Mouse (Mus musculus) spleen, adult 2 months (tissue): ENCODE results near the gene Top2b. TPM values are rescaled to one million over a fixed set of nuclear protein-coding genes. Genes with fewer than 3 reads are reported as not detected.

Source experiments
- DNase-seq, 2 experiments: peaks; one replicate each; pipeline versions ENCODE4 v3.0.0 to v3.0.0-alpha.2; 2012 to 2021; ENCODE audit warnings: low spot score in 2 of 2, low read depth in 1 of 2
- H3K27ac ChIP-seq: fragments of 200-500 bp; 2 replicates; pipeline ENCODE4 v1.5.1; 2012; ENCODE audit warnings: low read length, inconsistent platforms; ENCODE audit not compliant: insufficient read depth
- H3K27me3 ChIP-seq: fragments of 200-500 bp; 2 replicates; pipeline ENCODE4 v1.6.1; 2012; ENCODE audit warnings: mild to moderate bottlenecking, moderate library complexity, low read length, inconsistent platforms; ENCODE audit not compliant: control insufficient read depth, insufficient read depth
- H3K36me3 ChIP-seq: fragments of 200-500 bp; 2 replicates; pipeline ENCODE4 v1.6.1; 2012; ENCODE audit warnings: mild to moderate bottlenecking, low read length, inconsistent platforms; ENCODE audit not compliant: control insufficient read depth, insufficient read depth
- H3K4me1 ChIP-seq: fragments of 200-500 bp; 2 replicates; pipeline ENCODE4 v1.6.1; 2011; ENCODE audit warnings: inconsistent platforms; ENCODE audit not compliant: control insufficient read depth, insufficient read depth, insufficient read length
- H3K4me3 ChIP-seq: fragments of 200-500 bp; 2 replicates; pipeline ENCODE4 v1.5.1; 2011; ENCODE audit warnings: mild to moderate bottlenecking, inconsistent platforms; ENCODE audit not compliant: insufficient read depth, insufficient read length; ENCODE audit errors: extremely low read depth
- CTCF ChIP-seq: fragments of 200-500 bp; IDR thresholded peaks from 2 replicates; pipeline ENCODE4 v1.5.1; 2011; ENCODE audit warnings: mild to moderate bottlenecking, inconsistent platforms; ENCODE audit not compliant: insufficient read depth, insufficient read length, insufficient replicate concordance; ENCODE audit errors: extremely low read depth
- POLR2A ChIP-seq: fragments of 200-500 bp; IDR thresholded peaks from 2 replicates; pipeline ENCODE4 v1.6.1; 2011; ENCODE audit warnings: low read depth, low read length, inconsistent platforms
- WGBS: fragments of 180-500 bp; shearing (Covaris S2); methylation state at CpG from one replicate; pipeline ENCODE4 v1.1.7; 2018; 5-methylcytosine and 5-hydroxymethylcytosine counted together
- polyA plus RNA-seq: library from polyadenylated mRNA; depleted of rRNA; stranded (reverse); fragments of >200 nt; gene quantifications from 2 replicates; pipeline ENCODE4 v1.2.3, GENCODE M21; 2012

Gene Top2b
- polyA plus RNA-seq, 1 experiment, result 4.8 TPM

GRCm38 (mm10) chr14:16365362-16366173, 589 bp downstream of the Top2b start:
- under 1% methylated on average over 87 of the region's 87 CpGs for WGBS
- H3K4me3 ChIP-seq, result peak overlapping the region; percentile 100
- peak in 1 of 2 experiments; percentile 48 for DNase-seq
- TF ChIP-seq CTCF (no peak), POLR2A (no peak; the same call in 1 of the 2 replicates)
- no peaks in the 10 kb centered on the region for H3K27me3 ChIP-seq
- peaks cover 3% of the 10 kb centered on the region; the same call in 1 of the 2 replicates for H3K4me1 ChIP-seq
- H3K36me3 ChIP-seq, result no peaks in the 10 kb centered on the region
- peak overlapping the region; percentile 99 for H3K27ac ChIP-seq

GRCm38 (mm10) chr14:16366174-16366889, 1.4 kb downstream of the Top2b start:
- Histone ChIP-seq H3K27me3 (no peaks in the 10 kb centered on the region), H3K4me1 (peaks cover 3% of the 10 kb centered on the region; the same call in 1 of the 2 replicates), H3K36me3 (no peaks in the 10 kb centered on the region), H3K27ac (peak overlapping the region; percentile 99), H3K4me3 (peak overlapping the region; percentile 100)
- DNase-seq, result no peak
- TF ChIP-seq POLR2A (no peak), CTCF (no peak)
- 7% methylated on average over 16 of the region's 16 CpGs for WGBS

- WGBS, result 33% methylated on average over 2 of the region's 2 CpGs
- TF ChIP-seq CTCF (no peak), POLR2A (no peak)
- DNase-seq, result no peak
- H3K4me1 ChIP-seq, result peaks cover 3% of the 10 kb centered on the region; the same call in 1 of the 2 replicates
- no peaks in the 10 kb centered on the region for H3K36me3 ChIP-seq
- no peaks in the 10 kb centered on the region for H3K27me3 ChIP-seq
- no peak overlapping the region for H3K27ac ChIP-seq
- H3K4me3 ChIP-seq, result no peak overlapping the region
These were observed 2.0 kb downstream of the Top2b start for GRCm38 (mm10) chr14:16366986-16367385.

- DNase-seq, result no peak
- TF ChIP-seq POLR2A, result no peak
- no peak for TF ChIP-seq CTCF
- H3K27ac ChIP-seq, result no peak overlapping the region
These were observed 7.8 kb downstream of the Top2b start for GRCm38 (mm10) chr14:16372761-16373160.

GRCm38 (mm10) chr14:16373190-16373589, 8.2 kb downstream of the Top2b start:
- TF ChIP-seq POLR2A (no peak), CTCF (no peak)
- Histone ChIP-seq H3K36me3 (no peaks in the 10 kb centered on the region), H3K4me1 (peaks cover 12% of the 10 kb centered on the region), H3K27me3 (no peaks in the 10 kb centered on the region), H3K4me3 (no peak overlapping the region; the same call in 1 of the 2 replicates), H3K27ac (no peak overlapping the region; the same call in 1 of the 2 replicates)
- DNase-seq, result no peak

More at GRCm38 (mm10) chr14:16372761-16373160, 7.8 kb downstream of the Top2b start:
- no peak overlapping the region for H3K4me3 ChIP-seq
- H3K36me3 ChIP-seq, result no peaks in the 10 kb centered on the region
- H3K27me3 ChIP-seq, result no peaks in the 10 kb centered on the region
- H3K4me1 ChIP-seq, result peaks cover 9% of the 10 kb centered on the region

GRCm38 (mm10) chr14:16379917-16380570, 15.1 kb downstream of the Top2b start:
- peak; percentile 27 to 62 for DNase-seq
- H3K27ac ChIP-seq, result no peak overlapping the region
- H3K4me1 ChIP-seq, result peaks cover 13% of the 10 kb centered on the region
- no peak overlapping the region for H3K4me3 ChIP-seq
- TF ChIP-seq CTCF (peak; percentile 40; the same call in 1 of the 2 replicates), POLR2A (no peak)
- 19% methylated on average over 2 of the region's 2 CpGs for WGBS
- H3K27me3 ChIP-seq, result no peaks in the 10 kb centered on the region
- peaks cover 2% of the 10 kb centered on the region; the same call in 1 of the 2 replicates for H3K36me3 ChIP-seq
